Mouse (Mus musculus) induced T-regulatory cell, adult 2 months (primary cell): ENCODE measurements around the gene Slc35e2.
A peak's percentile ranks its signal among the peaks of the same experiment; 100 is the strongest.
"Not testable (repeated sequence)": the region's sequence is repeated elsewhere in the genome, so short reads cannot be mapped to it uniquely, and the experiment has no call there.

ENCODE experiments used
- DNase-seq: peaks from one replicate; pipeline ENCODE4 v3.0.0-alpha.2; 2012; ENCODE audit warnings: low read depth

The Slc35e2 gene

GRCm38 (mm10) chr4:155601091-155601996 is at the start of gene Slc35e2:
TSS of gene Slc35e2 (plus strand) at chr4:155601416.
- DNase-seq, result peak; percentile 97

- no peak for DNase-seq
Measured at GRCm38 (mm10) chr4:155552917-155553532, 48.2 kb upstream of the Slc35e2 start.

GRCm38 (mm10) chr4:155554880-155555279 is 46.3 kb upstream of the Slc35e2 start:
- DNase-seq, result no peak

DNA sequence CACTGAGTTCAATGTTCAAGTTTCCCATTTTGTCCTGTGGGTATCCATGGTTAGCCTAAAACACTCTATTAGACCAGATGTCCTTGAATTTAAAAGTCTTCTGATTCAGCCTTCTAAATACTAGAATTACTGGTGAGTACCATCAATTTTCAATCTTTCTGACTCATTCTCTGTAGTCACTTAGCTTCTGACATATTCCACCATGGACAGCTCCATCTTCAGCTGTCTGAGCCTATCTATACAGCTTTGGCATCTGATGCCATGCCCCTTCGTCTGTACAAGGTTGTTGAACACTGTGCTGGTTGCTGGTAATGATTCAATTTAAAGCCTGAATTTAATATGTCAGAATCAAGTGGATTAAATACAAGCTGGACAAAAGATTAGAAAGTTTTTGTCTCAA is 45.8 kb upstream of the Slc35e2 start:
- DNase-seq, result no peak

DNA sequence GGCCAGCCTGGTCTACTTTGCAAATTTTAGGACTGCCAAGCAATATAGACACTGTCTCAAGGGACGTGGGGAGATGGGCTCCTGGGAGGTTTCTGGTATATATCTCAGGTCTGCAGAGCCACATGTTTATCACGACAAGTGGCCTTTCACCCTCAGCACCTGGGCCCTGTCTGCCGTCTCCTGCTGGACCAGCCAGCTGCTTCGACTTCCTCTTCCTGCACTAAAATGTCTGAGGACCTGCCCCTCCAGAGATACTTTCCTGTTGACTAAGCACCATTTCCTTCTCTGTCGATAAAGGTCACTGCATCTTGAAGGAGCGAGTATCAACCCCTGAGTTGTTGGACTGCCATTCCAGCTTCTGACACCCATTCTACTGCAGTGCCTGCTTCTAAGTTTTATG is 41.8 kb upstream of the Slc35e2 start:
- DNase-seq, result peak; percentile 67

GRCm38 (mm10) chr4:155560932-155561331 is 40.3 kb upstream of the Slc35e2 start:
- DNase-seq, result no peak

GRCm38 (mm10) chr4:155561661-155562442 is 39.4 kb upstream of the Slc35e2 start, which contains the start of gene Nadk:
TSS of gene Nadk (plus strand) at chr4:155562378.
- no peak for DNase-seq

DNA sequence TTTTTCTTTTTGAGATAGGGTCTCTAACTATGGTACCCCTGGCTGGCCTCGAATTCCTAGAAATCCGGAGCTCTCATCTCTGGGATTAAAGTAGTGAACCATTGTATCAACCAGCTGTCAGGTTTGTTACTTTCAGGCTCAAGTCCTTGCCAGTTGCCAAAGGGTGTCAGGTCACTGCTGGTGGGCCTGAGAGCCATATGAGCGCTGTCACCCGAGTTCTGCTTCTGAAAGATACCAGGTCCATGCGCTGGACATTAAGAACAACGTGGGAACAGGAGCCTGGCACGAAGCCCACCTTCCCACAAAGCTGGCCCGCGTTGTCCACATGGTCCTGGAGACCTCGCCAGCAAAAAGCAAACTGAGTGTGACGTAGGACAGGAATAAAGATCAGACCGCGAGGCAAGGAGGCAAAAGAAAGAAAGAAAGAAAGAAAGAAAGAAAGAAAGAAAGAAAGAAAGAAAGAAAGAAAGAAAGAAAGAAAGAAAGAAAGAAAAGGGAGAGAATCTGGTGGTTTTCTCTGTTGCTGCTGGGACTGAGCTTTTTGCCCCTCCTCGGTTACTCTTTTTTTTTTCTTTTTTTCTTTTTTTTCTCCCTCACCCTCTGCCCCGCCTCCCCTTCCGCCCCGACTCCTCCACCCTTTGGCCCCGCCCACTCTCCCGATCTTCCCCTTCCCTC is 38.4 kb upstream of the Slc35e2 start:
- DNase-seq, result no peak

GRCm38 (mm10) chr4:155563400-155564231 is 37.6 kb upstream of the Slc35e2 start:
- peak; percentile 98 for DNase-seq

DNA sequence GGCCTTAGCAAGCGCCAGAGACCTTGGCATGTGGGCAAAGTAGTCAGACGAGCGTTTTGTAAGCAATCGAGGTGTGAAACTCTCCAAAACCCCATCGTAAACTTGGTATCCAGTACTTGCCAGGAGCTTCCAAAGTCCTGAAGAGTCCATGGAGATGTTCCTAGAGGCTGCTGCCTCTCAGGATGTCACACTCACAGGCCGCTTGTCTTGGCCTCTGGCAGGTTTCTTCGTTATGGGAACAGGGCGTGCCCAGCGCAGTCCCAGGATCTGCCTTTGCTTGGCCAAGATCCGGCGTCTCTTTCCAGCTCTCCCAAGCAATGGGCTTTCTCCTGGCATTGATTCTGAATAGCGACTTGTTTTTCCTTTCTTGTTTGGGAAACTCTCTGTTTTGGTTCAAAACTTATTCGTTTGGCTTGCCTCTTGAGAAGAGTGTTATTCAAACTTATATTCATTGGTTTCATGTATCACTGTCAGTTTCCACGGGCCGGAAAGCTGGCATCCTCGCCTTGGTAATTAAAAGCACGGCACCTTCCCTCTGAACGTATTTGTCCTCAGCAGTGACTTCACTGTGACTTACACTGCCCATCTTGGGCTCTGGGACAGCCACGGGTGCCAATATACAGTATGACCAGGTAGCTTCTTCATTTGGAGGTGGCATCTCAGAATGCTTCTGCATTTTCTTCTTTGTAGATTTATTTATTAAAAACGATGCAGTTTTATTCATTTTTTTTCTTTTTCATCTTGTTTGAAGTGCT is 36.7 kb upstream of the Slc35e2 start:
- DNase-seq, result no peak

DNA sequence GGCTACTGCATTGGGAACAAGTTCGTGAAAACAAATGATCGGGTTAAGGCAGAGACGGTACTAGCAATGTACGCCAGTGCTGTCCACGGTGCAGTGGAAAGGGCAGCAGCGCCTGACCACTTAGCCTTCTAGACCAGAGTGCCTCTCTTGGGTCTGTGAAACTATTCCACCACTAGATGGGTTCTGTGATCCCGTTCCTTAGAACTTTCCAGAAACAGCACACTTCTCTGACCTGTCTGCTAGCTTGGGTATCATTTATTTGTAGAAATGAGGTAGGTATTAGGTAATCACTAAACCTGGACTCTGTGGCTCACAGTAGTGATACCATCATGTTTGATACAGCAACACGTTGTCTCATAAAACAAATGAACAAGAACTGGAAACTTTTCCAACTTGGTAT is 34.7 kb upstream of the Slc35e2 start:
- DNase-seq, result no peak

DNA sequence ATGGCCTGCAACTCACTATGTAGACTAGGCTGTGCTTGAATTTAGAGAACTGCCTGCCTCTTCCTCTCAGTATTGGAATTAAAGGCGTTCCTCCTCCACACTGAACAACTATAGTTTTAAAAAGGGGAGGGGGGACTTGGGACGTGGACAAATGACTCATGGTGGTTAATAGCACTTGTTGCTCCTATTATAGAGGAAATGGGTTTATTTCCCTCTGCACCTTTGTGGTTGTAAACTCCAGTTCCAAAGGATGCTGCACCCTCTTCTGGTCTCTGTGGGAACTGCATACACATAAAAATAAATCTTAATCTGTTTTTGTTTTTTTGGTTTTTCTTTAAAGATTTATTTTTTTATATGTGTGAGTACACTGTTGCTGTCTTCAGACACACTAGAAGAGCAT is 33.0 kb upstream of the Slc35e2 start:
- peak; percentile 86 for DNase-seq

DNA sequence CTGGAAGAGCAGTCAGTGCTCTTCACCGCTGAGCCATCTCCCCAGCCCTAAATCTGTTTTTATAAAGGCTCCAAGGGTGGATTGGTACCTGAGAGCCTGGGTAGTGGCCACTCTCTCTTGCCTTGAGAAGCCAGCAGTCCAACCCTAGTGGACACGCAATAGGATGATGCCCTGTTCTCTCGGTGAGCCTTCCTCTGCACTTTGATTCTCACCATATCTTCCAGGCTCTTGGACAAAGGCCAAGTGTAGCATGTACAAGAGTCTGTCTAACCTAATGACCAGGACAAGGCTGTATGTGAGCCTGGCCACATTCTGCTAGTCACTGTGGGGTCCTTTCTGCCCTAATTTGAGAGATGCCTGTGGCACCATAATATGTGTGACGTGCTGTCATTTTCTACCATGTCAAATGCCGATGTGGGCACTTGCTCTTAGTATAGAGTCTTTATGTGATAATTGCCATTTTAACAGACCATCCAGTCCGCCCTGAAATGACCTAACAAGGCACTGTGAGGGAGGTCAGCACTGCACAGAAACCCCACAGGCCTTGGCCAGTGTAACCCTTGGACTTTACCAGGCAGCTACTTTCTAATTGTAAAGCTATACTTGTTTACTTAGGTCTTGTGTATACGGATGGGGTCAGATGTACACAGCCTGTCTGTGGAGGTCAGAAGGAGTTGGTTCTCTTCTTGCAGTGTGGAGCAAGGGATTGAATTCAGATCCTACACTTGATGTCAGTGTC is 32.4 kb upstream of the Slc35e2 start:
- no peak for DNase-seq

- no peak for DNase-seq
Measured at GRCm38 (mm10) chr4:155569818-155570217, 31.4 kb upstream of the Slc35e2 start.

DNA sequence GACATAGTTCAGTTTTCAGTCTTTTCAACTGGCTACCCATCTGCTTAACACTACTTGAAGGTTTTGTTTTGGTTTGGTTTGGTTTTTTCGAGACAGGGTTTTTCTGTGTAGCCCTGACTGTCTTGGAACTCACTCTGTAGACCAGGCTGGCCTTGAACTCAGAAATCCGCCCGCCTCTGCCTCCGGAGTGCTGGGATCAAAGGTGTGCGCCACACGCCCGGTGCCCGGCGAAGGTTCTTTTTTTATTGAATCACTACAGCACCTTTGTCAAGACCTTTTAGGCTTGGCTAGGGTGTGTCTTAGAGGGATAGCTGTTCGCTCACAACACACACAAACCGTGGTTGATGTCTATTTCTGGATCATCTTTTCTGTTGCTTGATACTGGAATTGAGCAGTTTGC is 30.9 kb upstream of the Slc35e2 start:
- DNase-seq, result not testable (repeated sequence)

DNA sequence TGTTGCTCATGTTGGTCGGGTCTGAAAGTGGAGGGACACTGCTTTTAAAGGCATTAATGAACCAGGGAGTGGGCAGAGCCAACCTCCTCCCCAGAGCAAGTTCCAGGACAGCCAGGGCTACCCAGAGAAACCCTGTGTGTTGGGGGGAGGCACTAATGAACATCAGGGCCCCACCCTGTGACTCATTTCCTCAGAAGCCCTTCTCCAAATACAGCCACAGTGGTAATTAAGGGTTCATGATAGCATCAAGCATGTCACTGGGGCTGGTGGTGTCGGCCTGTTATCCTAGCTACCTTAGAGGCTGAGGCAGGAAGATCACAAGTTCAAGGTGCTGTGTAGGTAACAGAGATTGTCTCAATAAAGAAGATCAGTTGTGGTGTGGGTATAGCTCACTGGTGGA is 29.8 kb upstream of the Slc35e2 start:
- DNase-seq, result peak; percentile 66

DNA sequence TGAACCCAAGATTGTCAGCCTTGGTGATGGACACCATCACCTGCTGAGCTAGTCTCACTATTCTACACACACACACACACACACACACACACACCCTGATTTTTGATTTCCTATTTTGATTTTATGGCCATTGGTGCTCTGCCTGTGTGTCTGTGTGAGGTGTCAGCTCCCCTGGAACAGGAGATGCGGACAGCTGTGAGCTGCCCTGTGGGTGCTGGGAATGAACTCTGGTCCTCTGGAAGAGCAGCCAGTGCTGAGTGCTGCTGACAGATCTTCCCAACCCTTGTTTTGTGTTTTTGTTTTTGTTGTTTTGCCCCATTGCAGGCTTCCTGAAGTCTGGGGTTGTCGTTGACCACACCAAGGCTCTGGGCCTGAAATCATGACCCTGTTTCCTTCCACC is 28.1 kb upstream of the Slc35e2 start:
- DNase-seq, result no peak

DNA sequence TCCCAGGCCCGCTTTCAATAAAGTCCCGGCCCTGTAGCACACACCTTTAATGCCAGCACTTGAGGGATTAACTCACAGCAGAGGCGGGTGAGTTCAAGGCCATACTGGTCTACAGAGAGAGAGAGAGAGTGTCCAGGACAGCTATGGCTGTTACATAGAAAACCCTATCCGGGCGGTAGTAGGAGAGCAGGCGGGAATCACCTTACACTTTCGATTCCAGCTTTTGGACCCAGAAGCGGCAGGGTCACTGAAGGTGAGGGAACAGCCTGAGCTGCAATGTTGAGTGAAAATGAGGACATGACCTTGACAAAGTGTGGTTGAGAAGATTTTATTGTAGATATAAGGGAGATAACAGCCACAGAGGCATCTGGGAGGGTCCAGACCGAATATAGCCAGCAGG is 27.3 kb upstream of the Slc35e2 start:
- DNase-seq, result no peak

DNA sequence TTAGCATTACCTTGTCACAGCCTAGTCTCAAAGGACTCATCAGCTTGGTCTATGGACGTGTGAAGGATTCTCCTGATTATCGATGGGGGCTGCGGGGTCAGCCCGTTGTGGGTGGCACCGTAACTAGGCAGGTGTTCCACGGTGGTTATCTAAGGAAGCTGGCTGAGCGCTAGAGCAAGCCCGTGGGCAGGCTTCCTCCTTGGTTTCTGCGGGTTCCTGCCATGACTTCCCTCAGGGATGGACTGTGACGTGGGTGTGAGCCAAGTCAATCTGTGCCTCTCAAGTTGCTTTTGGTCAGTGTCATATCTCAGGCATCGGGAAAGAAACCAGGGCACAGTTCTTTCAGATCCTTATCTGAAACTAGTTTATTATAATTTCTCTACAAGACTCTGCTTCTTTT is 26.3 kb upstream of the Slc35e2 start:
- DNase-seq, result no peak

- DNase-seq, result no peak
Measured at GRCm38 (mm10) chr4:155575521-155575920, 25.7 kb upstream of the Slc35e2 start.
